9 mouse cellular contexts compared by ENCODE assay signal in the genomic region with DNA sequence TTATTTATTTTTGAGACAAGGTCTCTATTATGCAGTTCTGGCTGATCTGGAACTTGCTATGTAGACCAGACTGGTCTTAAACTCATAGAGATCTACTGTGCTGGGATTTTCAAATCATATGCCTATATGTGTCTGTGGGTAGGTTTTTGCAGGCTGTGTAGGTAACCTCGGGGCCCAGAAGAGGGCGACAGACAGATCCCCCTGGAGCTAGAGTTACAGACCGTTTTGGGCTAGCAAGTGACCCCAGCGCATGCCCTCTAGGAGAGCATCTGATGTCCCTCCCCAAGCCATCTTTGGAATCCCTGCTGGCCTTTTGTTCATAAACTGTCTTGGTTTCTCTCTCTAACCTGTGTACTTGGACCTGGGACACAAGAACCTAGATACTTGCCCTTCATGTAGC. TPM values are rescaled to one million over a fixed set of nuclear protein-coding genes. Genes with fewer than 3 reads are reported as not detected.
DNase-seq lines count a peak whose midpoint lies in the region; ATAC-seq and TF ChIP-seq lines count a peak whose summit lies in the region.
"Had no signal": no experiment of that assay in that cellular context is flagged by ENCODE, and none has a peak within 500 bp of the region (broad histone marks: within the 10 kb centered on the region; RNA-seq: fewer than 3 reads in every experiment).

No protein-coding gene starts in this region.

- no peak overlapping the region for H3K4me3 ChIP-seq in G1E (ENCODE audit: low read depth, low read length)
- H3K4me3 ChIP-seq in forebrain, postnatal 0 days (ENCODE audit: low read depth, low read length): no peak overlapping the region
- no peak overlapping the region for H3K4me3 ChIP-seq in liver, embryonic 14.5 days (ENCODE audit: insufficient read depth in 1 of 2, low read depth in 2 of 2, low read length in 2 of 2)

- no peak for TF ChIP-seq EP300 in liver, embryonic 14.5 days (IDR thresholded peaks at IDR 0.05; ENCODE audit: low read depth)

- TF ChIP-seq CTCF in G1E (IDR thresholded peaks at IDR 0.05; ENCODE audit: low read depth, low read length): 0 out of 2 replicates have a peak, but pooled peaks have one; percentile 39
- peak; percentile 26; the same call in 1 of the 2 replicates for TF ChIP-seq CTCF in forebrain, postnatal 0 days (IDR thresholded peaks at IDR 0.05; ENCODE audit: low read depth)
- peak; percentile 57 for TF ChIP-seq CTCF in liver, embryonic 14.5 days (IDR thresholded peaks at IDR 0.05; ENCODE audit: low read depth)

- H3K4me2 ChIP-seq in forebrain, postnatal 0 days (ENCODE audit: low read depth): no peak overlapping the region
- H3K4me2 ChIP-seq in liver, embryonic 14.5 days (ENCODE audit: low read depth): no peak overlapping the region

- H3K27me3 ChIP-seq in G1E (ENCODE audit: insufficient read depth, low read length): no peaks in the 10 kb centered on the region
- no peaks in the 10 kb centered on the region for H3K27me3 ChIP-seq in forebrain, postnatal 0 days (ENCODE audit: insufficient read depth, low read length)
- peaks cover 3% of the 10 kb centered on the region; the same call in 1 of the 2 replicates for H3K27me3 ChIP-seq in liver, embryonic 14.5 days (ENCODE audit: control insufficient read depth, insufficient read depth, low read length)

- peak; percentile 31 to 47 for DNase-seq in kidney, postnatal 4 days
- no peak for DNase-seq in kidney, adult 11 months
- no peak for DNase-seq in G1E (ENCODE audit: low spot score)
- DNase-seq in forebrain, postnatal 0 days: no peak
- no peak for DNase-seq in liver, embryonic 14.5 days (ENCODE audit: low read depth in 3 of 3, low spot score in 3 of 3)
- no peak for DNase-seq in urinary bladder, postnatal 14 days (ENCODE audit: low spot score)
- no peak for DNase-seq in cerebellum, postnatal 10 days
- DNase-seq in cerebellum, adult 9-11 months: no peak
- DNase-seq: adrenal gland, postnatal 10 days had no signal

- ATAC-seq in G1E (ENCODE audit: extremely low read depth, insufficient number of reproducible peaks, low FRiP score, poor library complexity, severe bottlenecking): no peak
- no peak for ATAC-seq in forebrain, postnatal 0 days
- no peak for ATAC-seq in liver, embryonic 14.5 days (ENCODE audit: insufficient read depth)

- H3K9me3 ChIP-seq in G1E (replicated peaks): no peaks in the 10 kb centered on the region
- no peaks in the 10 kb centered on the region for H3K9me3 ChIP-seq in forebrain, postnatal 0 days (ENCODE audit: low read length)
- no peaks in the 10 kb centered on the region for H3K9me3 ChIP-seq in liver, embryonic 14.5 days (ENCODE audit: control insufficient read depth, low read length)

- peaks cover 63% of the 10 kb centered on the region for H3K4me1 ChIP-seq in G1E (ENCODE audit: insufficient read depth, low read depth, low read length)
- no peaks in the 10 kb centered on the region for H3K4me1 ChIP-seq in forebrain, postnatal 0 days (ENCODE audit: insufficient read depth)
- peaks cover 22 to 34% of the 10 kb centered on the region in 2 experiments for H3K4me1 ChIP-seq in liver, embryonic 14.5 days (replicated peaks; ENCODE audit: control insufficient read depth in 2 of 2, insufficient read depth in 2 of 2, low read length in 1 of 2)

- H3K27ac ChIP-seq in forebrain, postnatal 0 days (ENCODE audit: low read depth, low read length): no peak overlapping the region
- no peak overlapping the region for H3K27ac ChIP-seq in liver, embryonic 14.5 days

- no peak overlapping the region for H3K9ac ChIP-seq in forebrain, postnatal 0 days
- H3K9ac ChIP-seq in liver, embryonic 14.5 days (replicated peaks): no peak overlapping the region

- H3K36me3 ChIP-seq in G1E (replicated peaks): peaks cover 3% of the 10 kb centered on the region
- H3K36me3 ChIP-seq in forebrain, postnatal 0 days (ENCODE audit: insufficient read depth): no peaks in the 10 kb centered on the region
- H3K36me3 ChIP-seq in liver, embryonic 14.5 days (replicated peaks; ENCODE audit: control insufficient read depth, insufficient read depth, low read depth): no peaks in the 10 kb centered on the region

- 51% methylated on average over 4 of the region's 4 CpGs for WGBS in forebrain, postnatal 0 days
- WGBS in liver, embryonic 14.5 days (ENCODE audit: insufficient replicate concordance): 26% methylated on average over 4 of the region's 4 CpGs

RNA-seq across cellular contexts. Expression of a gene that starts 8.1 kb away (rescaled TPM):
- total RNA-seq in G1E (2014; fragmentation: Nextera tagmentation): 60.5 and 64.9 TPM in 2 replicates
- 43.1 and 48.5 TPM in 2 replicates for total RNA-seq in G1E (2017)
- polyA plus RNA-seq in G1E (2012): 112 and 119 TPM in 2 replicates
- total RNA-seq in forebrain, postnatal 0 days (2014; rRNA removed): 4.8 and 8.5 TPM in 2 replicates
- polyA plus RNA-seq in forebrain, postnatal 0 days (2015; fragmentation: Nextera tagmentation; extraction: Ambion mirVana): 19.3 and 22.7 TPM in 2 replicates
- 6.2 and 8.4 TPM in 2 replicates for polyA plus RNA-seq in liver, embryonic 14.5 days (2012; rRNA removed)
- polyA plus RNA-seq in liver, embryonic 14.5 days (2014; fragmentation: Nextera tagmentation; extraction: Ambion mirVana): 12.6 and 15.0 TPM in 2 replicates

RNA-seq across cellular contexts. Expression of a gene that starts 31.5 kb away (rescaled TPM):
- 63.3 and 64.9 TPM in 2 replicates for total RNA-seq in G1E (2014; fragmentation: Nextera tagmentation)
- total RNA-seq in G1E (2017): 68.2 and 96.4 TPM in 2 replicates
- 244 and 260 TPM in 2 replicates for polyA plus RNA-seq in G1E (2012)
- 89.5 and 94.8 TPM in 2 replicates for total RNA-seq in forebrain, postnatal 0 days (2014; rRNA removed)
- 59.8 and 67.5 TPM in 2 replicates for polyA plus RNA-seq in forebrain, postnatal 0 days (2015; fragmentation: Nextera tagmentation; extraction: Ambion mirVana)
- 37.5 and 37.6 TPM in 2 replicates for polyA plus RNA-seq in liver, embryonic 14.5 days (2012; rRNA removed)
- polyA plus RNA-seq in liver, embryonic 14.5 days (2014; fragmentation: Nextera tagmentation; extraction: Ambion mirVana): 27.4 and 34.1 TPM in 2 replicates

RNA-seq across cellular contexts. Expression of a gene that starts 33.1 kb away (rescaled TPM):
- total RNA-seq in G1E (2014; fragmentation: Nextera tagmentation) (120 and 125 TPM in 2 replicates), G1E (2017) (48.1 and 54.5 TPM in 2 replicates)
- polyA plus RNA-seq in G1E (2012): 207 and 224 TPM in 2 replicates
- total RNA-seq in forebrain, postnatal 0 days (2014; rRNA removed): 65.9 and 78.2 TPM in 2 replicates
- 14.6 and 14.7 TPM in 2 replicates for polyA plus RNA-seq in forebrain, postnatal 0 days (2015; fragmentation: Nextera tagmentation; extraction: Ambion mirVana)
- polyA plus RNA-seq in liver, embryonic 14.5 days (2012; rRNA removed): 19.0 and 21.2 TPM in 2 replicates
- 6.3 and 7.6 TPM in 2 replicates for polyA plus RNA-seq in liver, embryonic 14.5 days (2014; fragmentation: Nextera tagmentation; extraction: Ambion mirVana)

RNA-seq across cellular contexts. Expression of a gene that starts 46.7 kb away (rescaled TPM):
- 136 and 138 TPM in 2 replicates for total RNA-seq in G1E (2014; fragmentation: Nextera tagmentation)
- total RNA-seq in G1E (2017): 81.2 and 95.6 TPM in 2 replicates
- 550 and 561 TPM in 2 replicates for polyA plus RNA-seq in G1E (2012)
- total RNA-seq in forebrain, postnatal 0 days (2014; rRNA removed): 2.2 and 2.7 TPM in 2 replicates
- polyA plus RNA-seq in forebrain, postnatal 0 days (2015; fragmentation: Nextera tagmentation; extraction: Ambion mirVana): 2.4 and 2.5 TPM in 2 replicates
- 45.4 and 46.2 TPM in 2 replicates for polyA plus RNA-seq in liver, embryonic 14.5 days (2012; rRNA removed)
- polyA plus RNA-seq in liver, embryonic 14.5 days (2014; fragmentation: Nextera tagmentation; extraction: Ambion mirVana): 55.6 and 57.7 TPM in 2 replicates

Comparison
In these comparisons a context has a peak if more than half of its experiments do, and no peak if none do; other contexts are left out.
1. DNase-seq: peak in kidney, postnatal 4 days (2 of 2); none in kidney, adult 11 months (single experiment), G1E (single experiment), forebrain, postnatal 0 days (single experiment), liver, embryonic 14.5 days (0 of 3), urinary bladder, postnatal 14 days (single experiment), cerebellum, postnatal 10 days (0 of 2) and cerebellum, adult 9-11 months (single experiment).
2. Peak in every context shown above with its lines, with median percentiles within 50 percentile points of each other: CTCF ChIP-seq.